Mouse (Mus musculus) T-helper 17 cell (primary cell): ENCODE results near the gene Sema6b.
"Not testable (repeated sequence)": the region's sequence is repeated elsewhere in the genome, so short reads cannot be mapped to it uniquely, and the experiment has no call there.

ENCODE experiments used
- in situ Hi-C, 2 experiments: fragments of 300-600 bp; cut with MboI, MseI; formaldehyde crosslinking; loops; 1 replicate in 1 of 2; 2 replicates in 1 of 2; pipeline ENCODE4 v1.15.1; 2025; ENCODE audit warnings: high pct_unique_total_duplicates in 2 of 2

Gene Sema6b

GRCm38 (mm10) chr17:56119981-56120880 lies 19.9 kb downstream of the Sema6b start:
- in situ Hi-C loops, result loop anchor here in 1 of 2 experiments (5.0 kb wide), 1 partner anchor 42 kb away; the partner anchor contains the start of gene Tnfaip8l1

DNA sequence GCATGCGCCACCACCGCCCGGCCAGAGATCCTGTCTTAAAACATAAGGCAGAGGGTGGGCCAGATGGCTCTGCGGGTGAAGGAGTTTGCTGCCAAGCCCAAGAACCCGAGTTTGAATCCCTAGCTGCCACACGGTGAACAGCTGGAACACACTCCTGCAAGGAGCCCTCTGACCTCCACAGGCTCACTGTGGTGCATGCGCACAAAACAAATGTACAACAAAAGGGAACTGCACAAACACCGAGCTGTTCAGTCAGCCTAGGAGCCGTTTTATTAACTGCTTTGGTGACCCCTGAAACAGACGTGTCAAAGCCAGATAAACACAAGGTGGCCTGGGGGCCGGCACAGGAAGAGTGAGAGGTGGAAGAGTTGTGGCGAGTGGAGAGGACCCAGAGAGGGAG lies 20.7 kb downstream of the Sema6b start:
- in situ Hi-C loops, result loop anchor here in 1 of 2 experiments (5.0 kb wide), 1 partner anchor 43 kb away; the partner anchor contains the start of gene Tnfaip8l1

- in situ Hi-C loops, result loop anchor here in 1 of 2 experiments (5.0 kb wide), 1 partner anchor 45 kb away; the partner anchor contains the start of gene Tnfaip8l1
Measured at GRCm38 (mm10) chr17:56117251-56117710, 22.9 kb downstream of the Sema6b start, which contains the start of gene Plin5. Gene Plin5, minus strand, starts transcription at chr17:56117596.

DNA sequence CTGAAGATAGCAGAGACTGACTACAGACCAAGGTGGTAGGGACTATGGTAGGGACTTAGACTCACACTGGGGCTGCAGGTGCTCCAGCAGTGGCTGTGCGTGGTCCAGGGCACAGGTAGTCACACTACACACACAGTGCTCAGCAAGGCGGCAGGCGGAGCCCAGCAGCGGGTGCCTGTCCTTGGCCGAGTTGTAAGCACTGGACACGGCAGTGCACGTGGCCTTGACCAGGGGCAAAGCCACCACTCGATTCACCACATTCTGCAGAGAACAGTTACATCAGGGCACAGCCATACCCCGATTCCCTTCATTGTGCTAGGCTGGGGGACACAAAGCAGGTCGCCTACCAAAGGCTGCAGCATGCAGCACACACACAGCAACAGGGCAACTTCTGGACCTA lies 23.9 kb downstream of the Sema6b start:
- in situ Hi-C loops, result loop anchor here in 1 of 2 experiments (5.0 kb wide), 1 partner anchor 46 kb away; the partner anchor contains the start of gene Tnfaip8l1

GRCm38 (mm10) chr17:56112743-56113142 lies 27.4 kb downstream of the Sema6b start:
- in situ Hi-C loops, result no loop called here

- in situ Hi-C loops, result no loop called here
Measured at GRCm38 (mm10) chr17:56111864-56112263, 28.3 kb downstream of the Sema6b start.

DNA sequence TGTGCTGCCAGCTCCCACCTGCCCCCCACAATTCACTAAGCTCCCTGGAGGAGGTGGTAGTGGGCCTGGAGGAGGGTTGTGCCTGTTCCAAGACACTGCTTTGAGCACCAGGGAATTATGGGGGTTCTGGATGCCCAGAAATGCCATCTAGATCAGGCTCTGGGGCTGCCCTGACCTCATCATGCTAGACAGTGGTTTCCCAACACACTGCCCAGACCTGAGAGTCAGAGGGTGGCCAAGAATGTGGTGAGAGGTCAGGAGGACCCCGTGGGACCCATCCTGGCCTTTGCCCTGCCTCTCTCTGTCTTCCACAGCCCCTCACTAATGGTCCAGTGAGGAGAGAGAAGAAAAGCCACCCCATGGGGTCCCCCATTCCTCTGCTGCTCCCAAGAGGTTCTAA lies 29.1 kb downstream of the Sema6b start:
- in situ Hi-C loops, result no loop called here

- in situ Hi-C loops, result no loop called here
Measured at GRCm38 (mm10) chr17:56110571-56110970, 29.6 kb downstream of the Sema6b start.

- in situ Hi-C loops, result no loop called here
Measured at GRCm38 (mm10) chr17:56109219-56110051, 30.7 kb downstream of the Sema6b start, which contains the start of gene Plin4. Gene Plin4, minus strand, starts transcription at chr17:56109803.

DNA sequence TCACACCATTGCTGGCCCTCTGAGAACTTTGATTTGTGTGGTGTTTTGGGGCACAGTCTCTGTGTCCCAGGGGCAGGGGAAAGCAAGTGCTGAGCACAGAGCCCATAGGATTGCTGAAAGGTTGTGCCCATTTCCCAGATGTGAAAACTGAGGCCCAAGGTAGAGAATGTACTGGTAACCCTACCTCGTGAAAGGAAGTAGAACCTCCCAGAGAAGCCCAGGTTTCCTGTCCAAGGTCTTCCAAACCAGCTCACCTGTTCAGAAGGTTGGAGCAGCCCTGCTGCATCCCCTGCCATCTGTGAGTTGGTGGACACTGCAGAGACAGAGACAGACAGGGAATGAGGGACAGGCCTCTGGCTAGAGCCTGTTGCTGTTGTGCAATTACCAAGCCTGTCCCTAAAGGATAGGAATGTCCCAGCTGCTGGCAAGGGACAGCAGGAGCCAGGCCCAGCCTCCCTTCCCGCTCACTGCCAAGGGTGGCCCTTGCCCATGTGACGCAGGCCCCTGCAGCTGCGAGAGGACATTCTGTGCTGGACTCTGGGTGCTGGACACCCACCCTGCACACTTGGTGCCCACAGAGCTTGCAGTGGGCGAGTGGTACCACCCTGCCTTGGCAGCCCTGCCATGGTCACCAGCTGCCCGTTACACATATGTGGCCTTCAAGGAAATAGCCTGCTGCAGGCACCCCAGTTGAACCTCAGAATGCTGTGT lies 31.7 kb downstream of the Sema6b start:
- in situ Hi-C loops, result no loop called here

DNA sequence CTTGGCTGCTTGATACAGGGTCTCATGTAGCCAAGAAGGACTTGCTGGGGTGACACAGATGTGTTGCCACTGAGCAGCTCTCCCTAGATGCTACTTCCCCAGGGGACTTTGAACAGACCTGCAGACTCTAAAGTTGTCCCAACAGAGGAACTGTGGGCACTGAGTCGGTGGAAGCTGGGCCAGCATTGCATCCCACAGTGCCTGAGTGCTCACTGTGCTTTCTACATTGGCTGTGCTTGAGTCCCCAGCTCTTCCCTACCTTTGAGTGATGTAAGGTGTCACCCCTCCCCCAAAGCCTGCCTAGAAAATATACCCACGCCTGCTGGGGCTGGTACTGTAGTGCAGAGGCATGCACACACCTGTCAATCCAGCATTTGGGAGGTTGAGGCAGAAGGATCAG lies 32.4 kb downstream of the Sema6b start:
- in situ Hi-C loops, result no loop called here

- in situ Hi-C loops, result no loop called here
Measured at GRCm38 (mm10) chr17:56106981-56107380, 33.2 kb downstream of the Sema6b start.

- in situ Hi-C loops, result not testable (repeated sequence)
Measured at GRCm38 (mm10) chr17:56106436-56106835, 33.7 kb downstream of the Sema6b start.

DNA sequence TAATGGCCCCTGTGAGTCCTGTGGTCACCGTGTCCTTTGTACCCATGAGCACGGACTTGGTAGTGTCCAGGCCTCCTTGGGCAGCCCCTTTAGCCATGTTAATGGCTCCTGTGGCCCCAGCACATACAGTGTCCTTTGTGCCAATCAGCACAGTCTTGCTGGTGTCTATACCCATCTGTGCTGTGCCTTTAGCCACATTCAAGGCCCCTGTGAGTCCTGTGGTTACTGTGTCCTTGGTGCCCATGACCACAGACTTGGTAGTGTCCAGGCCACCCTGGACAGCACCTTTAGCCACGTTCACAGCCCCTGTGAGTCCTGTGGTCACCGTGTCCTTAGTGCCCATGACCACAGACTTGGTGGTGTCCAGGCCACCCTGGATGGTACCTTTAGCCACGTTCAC lies 35.3 kb downstream of the Sema6b start:
- in situ Hi-C loops, result not testable (repeated sequence)

GRCm38 (mm10) chr17:56103465-56104285 lies 36.5 kb downstream of the Sema6b start:
- in situ Hi-C loops, result no loop called here

GRCm38 (mm10) chr17:56102927-56103326 lies 37.2 kb downstream of the Sema6b start:
- in situ Hi-C loops, result no loop called here

GRCm38 (mm10) chr17:56102158-56102557 lies 38.0 kb downstream of the Sema6b start:
- in situ Hi-C loops, result no loop called here

DNA sequence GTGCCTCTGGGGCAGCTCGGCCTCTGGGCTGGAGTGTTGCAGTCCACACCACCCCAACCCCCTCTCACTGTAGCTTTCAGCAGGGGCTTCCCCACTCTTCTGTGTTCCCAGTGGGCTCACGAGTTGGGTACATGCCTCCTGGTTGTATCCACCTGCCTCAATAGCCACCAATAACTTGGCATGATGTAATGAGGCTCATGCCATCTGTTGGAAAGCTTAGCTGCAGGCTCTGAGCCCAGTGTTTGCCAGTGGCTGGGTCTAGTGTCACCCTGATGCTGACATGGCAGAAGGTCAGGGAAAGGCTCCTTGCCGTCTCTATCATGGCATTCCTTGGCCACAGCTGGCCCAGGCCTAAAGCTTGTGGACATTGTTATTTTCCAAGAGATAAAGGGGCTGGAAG lies 39.3 kb downstream of the Sema6b start:
- in situ Hi-C loops, result no loop called here

- in situ Hi-C loops, result no loop called here
Measured at GRCm38 (mm10) chr17:56098711-56099572, 41.2 kb downstream of the Sema6b start.
